Mouse (Mus musculus) kidney, embryonic 14.5 days (tissue): Measurements from ENCODE around the gene Oprd1. TPM values are rescaled to one million over a fixed set of nuclear protein-coding genes. Genes with fewer than 3 reads are reported as not detected.
A peak's percentile ranks its signal among the peaks of the same experiment; 100 is the strongest.

ENCODE experiments used
- ATAC-seq: fragments of 200-750 bp; cut with Nextera tagmentation; 2 replicates; pipeline ENCODE4 v1.8.0; 2017; ENCODE audit warnings: moderate number of reproducible peaks, mild to moderate bottlenecking, moderate TSS enrichment, moderate library complexity; ENCODE audit not compliant: low FRiP score, low TSS enrichment
- H3K27ac ChIP-seq: fragments of 300-500 bp; sonication (generic); 2 replicates; pipeline ENCODE4 v1.5.1; 2014; ENCODE audit warnings: low read depth, mild to moderate bottlenecking, low read length, moderate library complexity, mixed read lengths
- H3K27me3 ChIP-seq: fragments of 300-500 bp; sonication (generic); 2 replicates; pipeline ENCODE4 v1.6.1; 2014; ENCODE audit warnings: mild to moderate bottlenecking, low read length; ENCODE audit not compliant: control insufficient read depth, insufficient read depth
- H3K36me3 ChIP-seq: fragments of 300-500 bp; sonication (generic); 2 replicates; pipeline ENCODE4 v1.6.1; 2014; ENCODE audit warnings: low read length, mixed read lengths; ENCODE audit not compliant: control insufficient read depth, insufficient read depth
- H3K4me1 ChIP-seq: fragments of 300-500 bp; sonication (generic); 2 replicates; pipeline ENCODE4 v1.6.1; 2014; ENCODE audit warnings: low read length, mixed read lengths; ENCODE audit not compliant: control insufficient read depth, insufficient read depth
- H3K4me2 ChIP-seq: fragments of 300-500 bp; sonication (generic); replicated peaks from 2 replicates; pipeline ENCODE4 v1.6.1; 2014; ENCODE audit warnings: low read depth, mild to moderate bottlenecking, low read length
- H3K4me3 ChIP-seq: fragments of 300-500 bp; sonication (generic); 2 replicates; pipeline ENCODE4 v1.5.1; 2014; ENCODE audit warnings: mild to moderate bottlenecking, low read length
- H3K9ac ChIP-seq: fragments of 300-500 bp; sonication (generic); 2 replicates; pipeline ENCODE4 v1.6.1; 2014; ENCODE audit warnings: low read depth, mild to moderate bottlenecking, low read length, moderate library complexity
- H3K9me3 ChIP-seq: fragments of 300-500 bp; sonication (generic); 2 replicates; pipeline ENCODE4 v1.6.1; 2016; ENCODE audit warnings: low read length; ENCODE audit not compliant: control insufficient read depth
- WGBS: fragments of 180-500 bp; shearing (Covaris S2); extraction: QIAGEN DNeasy Blood & Tissue Kit; methylation state at CpG from one replicate; pipeline ENCODE4 v1.1.7; 2014; 5-methylcytosine and 5-hydroxymethylcytosine counted together
- polyA plus RNA-seq: library from polyadenylated mRNA; unstranded; fragments of >200 nt; fragmentation: Nextera tagmentation; extraction: Ambion mirVana; gene quantifications from 2 replicates; pipeline ENCODE4 v1.2.1, GENCODE M21; 2014

The Oprd1 gene
- polyA plus RNA-seq, result 0.09 and 0.30 TPM in 2 replicates

DNA sequence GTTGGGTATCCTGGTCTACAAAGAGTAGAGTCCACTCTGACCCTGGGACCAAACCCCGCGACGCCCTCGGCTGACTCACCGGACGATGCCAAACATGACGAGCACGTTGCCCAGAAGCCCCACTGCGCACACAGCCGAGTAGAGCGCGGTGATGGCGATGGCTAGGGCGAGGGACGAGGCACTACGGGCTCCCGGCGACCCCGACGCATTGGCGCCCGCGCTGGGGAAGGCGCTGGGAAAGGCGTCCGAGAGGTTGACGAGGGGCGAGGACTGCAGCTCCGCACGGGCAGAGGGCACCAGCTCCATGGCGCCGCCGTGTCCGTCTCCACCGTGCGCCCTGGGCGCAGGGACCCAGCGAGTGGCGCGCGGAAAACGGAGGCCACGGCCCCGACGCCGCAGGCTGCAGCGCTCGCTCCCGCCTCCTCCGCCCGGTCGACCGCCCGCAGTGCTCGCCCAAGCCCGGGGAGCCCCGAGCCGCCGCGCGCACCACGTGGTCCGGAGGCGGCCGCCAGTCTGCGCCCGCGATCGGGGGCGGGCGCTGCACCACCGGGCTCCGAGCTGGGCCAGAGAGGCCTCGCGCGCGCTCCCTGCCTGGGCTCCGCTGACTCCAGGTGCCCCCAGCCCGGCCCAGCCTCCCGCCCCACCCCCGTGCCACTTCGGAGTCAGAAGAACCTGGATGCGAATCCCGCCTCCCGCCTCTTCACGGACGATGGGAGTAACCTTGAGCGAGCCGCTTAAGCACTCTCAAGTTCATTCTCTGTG is at the start of gene Oprd1:
Gene Oprd1 (minus strand): TSS at position 407 of the 762 bp plus-strand sequence.
- Histone ChIP-seq H3K9ac (peak within 1 kb of the TSS; percentile 40), H3K36me3 (no peaks in the 10 kb centered on the region), H3K4me2 (peak within 1 kb of the TSS; percentile 93), H3K9me3 (no peaks in the 10 kb centered on the region), H3K4me3 (peak within 1 kb of the TSS; percentile 53), H3K27me3 (peaks cover 32% of the 10 kb centered on the region), H3K4me1 (no peaks in the 10 kb centered on the region; the same call in 1 of the 2 replicates), H3K27ac (no peak within 1 kb of the TSS)
- ATAC-seq, result peak; percentile 54; the same call in 1 of the 2 replicates
- WGBS, result under 1% methylated on average over 80 of the region's 89 CpGs

DNA sequence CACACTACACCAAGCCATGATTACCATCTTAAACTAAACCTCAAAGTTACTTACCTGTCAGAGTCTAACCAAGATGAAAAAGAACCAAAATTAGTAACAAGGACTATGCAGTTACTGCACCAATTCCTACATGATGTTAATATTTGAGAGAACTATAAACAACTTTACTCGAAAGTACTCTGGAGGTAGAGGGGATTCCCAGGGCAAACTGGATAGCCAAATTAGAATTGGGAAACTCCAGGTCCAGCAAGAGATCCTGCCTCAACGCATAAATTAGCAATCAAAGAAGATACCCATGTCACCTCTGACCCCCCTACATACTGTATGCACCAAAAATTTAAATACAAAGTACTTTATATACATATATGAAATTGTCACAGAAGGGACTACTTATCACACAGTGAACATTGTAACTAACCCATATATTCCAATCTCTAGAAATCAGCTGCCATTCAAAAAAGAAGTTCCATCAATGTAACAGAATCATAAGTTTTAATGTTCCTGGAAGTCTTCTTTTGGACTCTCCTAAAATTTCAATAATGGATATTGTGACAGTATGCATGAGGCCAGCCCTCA is 43.6 kb upstream of the Oprd1 start:
- WGBS, result 93% methylated on average over 2 of the region's 2 CpGs
- no peak for ATAC-seq
- H3K9ac ChIP-seq, result no peak overlapping the region
- no peaks in the 10 kb centered on the region for H3K4me1 ChIP-seq
- H3K4me2 ChIP-seq, result no peak overlapping the region
- H3K27ac ChIP-seq, result no peak overlapping the region
- no peaks in the 10 kb centered on the region for H3K27me3 ChIP-seq
- no peaks in the 10 kb centered on the region for H3K9me3 ChIP-seq
- no peak overlapping the region for H3K4me3 ChIP-seq
- H3K36me3 ChIP-seq, result peaks cover 58% of the 10 kb centered on the region

- peaks cover 33% of the 10 kb centered on the region for H3K36me3 ChIP-seq
- WGBS, result 94% methylated on average over 3 of the region's 3 CpGs
Observed at GRCm38 (mm10) chr4:132183162-132183561, 38.9 kb upstream of the Oprd1 start.

DNA sequence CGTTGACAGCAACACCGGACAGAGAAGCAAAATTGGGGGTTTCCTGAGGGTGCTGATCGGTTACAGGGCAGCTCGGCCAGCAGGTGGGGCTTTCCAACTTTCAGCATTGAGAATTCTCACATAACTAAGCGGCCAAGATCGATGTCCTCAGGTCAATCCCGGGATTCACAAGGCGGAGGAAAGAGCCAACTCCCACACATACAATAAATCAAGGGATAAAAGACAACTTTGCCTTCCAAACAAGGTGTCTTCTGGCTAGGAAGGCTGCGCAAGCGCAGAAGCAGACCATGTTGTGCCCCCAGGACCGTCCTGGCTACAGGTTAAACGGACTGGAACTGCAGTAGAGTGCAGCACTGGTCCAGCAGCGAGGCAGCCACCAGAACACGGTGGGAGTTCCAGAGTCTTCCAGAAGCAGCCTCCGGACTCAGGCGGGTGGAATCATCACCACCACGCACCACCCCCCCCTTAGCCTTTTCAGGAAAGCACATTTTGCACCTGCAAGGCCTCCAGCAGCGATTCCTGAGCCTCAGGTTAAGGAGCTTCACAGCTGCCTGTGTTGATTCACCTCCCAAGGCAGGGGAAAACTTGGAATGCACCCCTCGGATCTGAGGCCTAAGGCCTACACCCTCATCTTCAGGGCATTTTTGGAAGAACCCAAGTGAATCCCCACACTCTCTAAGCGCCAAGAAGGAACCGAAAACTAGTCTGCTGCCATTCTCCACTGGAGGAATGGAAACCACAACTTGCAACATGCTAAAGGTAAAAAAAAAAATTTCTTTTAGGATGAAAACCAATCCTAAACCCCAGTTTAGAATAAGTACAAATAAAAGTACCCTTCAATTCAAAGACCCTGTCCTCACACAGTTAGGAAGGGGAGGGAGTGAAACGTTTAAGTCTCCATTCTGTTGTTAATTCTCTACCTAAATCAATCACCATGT is 37.7 kb upstream of the Oprd1 start:
- 40% methylated on average over 22 of the region's 22 CpGs for WGBS
- no peak overlapping the region for H3K27ac ChIP-seq
- H3K4me1 ChIP-seq, result no peaks in the 10 kb centered on the region
- H3K9me3 ChIP-seq, result no peaks in the 10 kb centered on the region
- H3K27me3 ChIP-seq, result no peaks in the 10 kb centered on the region
- no peak overlapping the region for H3K4me3 ChIP-seq
- no peak overlapping the region for H3K4me2 ChIP-seq
- peaks cover 28% of the 10 kb centered on the region for H3K36me3 ChIP-seq
- no peak overlapping the region for H3K9ac ChIP-seq
- ATAC-seq, result peak; percentile 78

More at GRCm38 (mm10) chr4:132183162-132183561, 38.9 kb upstream of the Oprd1 start:
- no peaks in the 10 kb centered on the region for H3K4me1 ChIP-seq
- H3K4me3 ChIP-seq, result no peak overlapping the region
- no peak for ATAC-seq
- no peaks in the 10 kb centered on the region for H3K9me3 ChIP-seq
- no peak overlapping the region for H3K27ac ChIP-seq
- no peak overlapping the region for H3K9ac ChIP-seq
- no peak overlapping the region for H3K4me2 ChIP-seq
- no peaks in the 10 kb centered on the region for H3K27me3 ChIP-seq

DNA sequence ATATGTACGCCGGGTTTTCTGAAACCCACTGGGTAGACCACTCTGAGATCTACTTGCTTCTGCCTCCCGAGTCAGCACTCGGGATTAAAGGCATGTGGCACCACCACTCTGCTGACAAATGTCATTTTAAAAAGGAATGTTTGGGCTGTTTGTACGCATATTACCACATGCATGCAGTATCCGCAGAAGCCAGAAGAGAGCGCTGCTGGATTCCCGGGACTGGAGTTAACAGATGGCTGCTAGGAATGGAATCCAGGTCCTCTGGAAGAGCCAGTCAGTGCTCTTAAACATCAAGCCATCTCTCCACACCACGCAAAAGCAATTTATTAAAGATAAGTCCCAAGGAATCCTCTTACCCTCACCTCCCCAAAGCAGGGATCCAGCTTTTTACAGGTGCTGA is 36.4 kb upstream of the Oprd1 start:
- H3K4me3 ChIP-seq, result no peak overlapping the region
- 77% methylated on average over 9 of the region's 9 CpGs for WGBS
- peaks cover 20% of the 10 kb centered on the region for H3K36me3 ChIP-seq
- no peak overlapping the region for H3K27ac ChIP-seq
- no peak overlapping the region for H3K9ac ChIP-seq
- ATAC-seq, result no peak
- H3K4me2 ChIP-seq, result no peak overlapping the region
- no peaks in the 10 kb centered on the region for H3K9me3 ChIP-seq
- no peaks in the 10 kb centered on the region for H3K4me1 ChIP-seq
- H3K27me3 ChIP-seq, result no peaks in the 10 kb centered on the region

DNA sequence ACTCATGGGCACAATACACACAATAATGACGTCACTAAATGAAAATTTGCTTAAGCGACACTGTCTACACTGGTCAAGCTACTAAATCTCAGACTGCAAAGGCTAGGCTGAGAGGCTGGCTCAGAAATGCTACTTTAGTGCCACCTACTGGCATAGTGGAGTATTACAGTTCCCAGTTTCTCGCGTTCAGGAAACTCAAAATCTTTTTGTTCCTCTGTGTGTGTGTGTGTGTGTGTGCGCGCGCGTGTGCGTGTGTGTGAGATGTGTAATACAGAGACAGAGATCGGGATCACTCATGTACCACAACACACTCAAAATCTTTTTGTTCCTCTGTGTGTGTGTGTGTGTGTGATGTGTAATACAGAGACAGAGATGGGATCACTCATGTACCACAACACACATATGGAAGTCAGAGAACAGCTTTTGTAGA is 34.4 kb upstream of the Oprd1 start:
- H3K4me3 ChIP-seq, result no peak overlapping the region
- H3K9me3 ChIP-seq, result no peaks in the 10 kb centered on the region
- WGBS, result 8% methylated on average over 10 of the region's 10 CpGs

GRCm38 (mm10) chr4:132176474-132176873 is 32.2 kb upstream of the Oprd1 start:
- H3K4me1 ChIP-seq, result no peaks in the 10 kb centered on the region
- no peak overlapping the region for H3K4me3 ChIP-seq
- ATAC-seq, result no peak
- no peak overlapping the region for H3K27ac ChIP-seq
- no peaks in the 10 kb centered on the region for H3K27me3 ChIP-seq
- no peak overlapping the region for H3K9ac ChIP-seq
- WGBS, result 42% methylated on average over 10 of the region's 10 CpGs
- no peaks in the 10 kb centered on the region for H3K36me3 ChIP-seq
- H3K4me2 ChIP-seq, result no peak overlapping the region
- H3K9me3 ChIP-seq, result no peaks in the 10 kb centered on the region

More for the DNA sequence above, 34.4 kb upstream of the Oprd1 start:
- ATAC-seq, result peak; percentile 82
- Histone ChIP-seq H3K36me3 (peaks cover 8% of the 10 kb centered on the region; the same call in 1 of the 2 replicates), H3K4me2 (no peak overlapping the region), H3K27me3 (no peaks in the 10 kb centered on the region), H3K27ac (no peak overlapping the region), H3K9ac (no peak overlapping the region), H3K4me1 (no peaks in the 10 kb centered on the region)

- H3K4me1 ChIP-seq, result no peaks in the 10 kb centered on the region
- no peak overlapping the region for H3K27ac ChIP-seq
- no peak for ATAC-seq
- H3K9me3 ChIP-seq, result 0 out of 2 replicates have a peak, but pooled peaks cover 3% of the 10 kb centered on the region
- H3K4me2 ChIP-seq, result no peak overlapping the region
- no peak overlapping the region for H3K9ac ChIP-seq
- 19% methylated on average over 7 of the region's 7 CpGs for WGBS
- H3K4me3 ChIP-seq, result no peak overlapping the region
- no peaks in the 10 kb centered on the region for H3K27me3 ChIP-seq
- no peaks in the 10 kb centered on the region for H3K36me3 ChIP-seq
Observed at GRCm38 (mm10) chr4:132170891-132171290, 26.6 kb upstream of the Oprd1 start.
